Mouse (Mus musculus): ENCODE data around the gene Gm19668.
"Not testable (repeated sequence)": the region's sequence is repeated elsewhere in the genome, so short reads cannot be mapped to it uniquely, and the experiment has no call there.

Gm19668 gene

DNA sequence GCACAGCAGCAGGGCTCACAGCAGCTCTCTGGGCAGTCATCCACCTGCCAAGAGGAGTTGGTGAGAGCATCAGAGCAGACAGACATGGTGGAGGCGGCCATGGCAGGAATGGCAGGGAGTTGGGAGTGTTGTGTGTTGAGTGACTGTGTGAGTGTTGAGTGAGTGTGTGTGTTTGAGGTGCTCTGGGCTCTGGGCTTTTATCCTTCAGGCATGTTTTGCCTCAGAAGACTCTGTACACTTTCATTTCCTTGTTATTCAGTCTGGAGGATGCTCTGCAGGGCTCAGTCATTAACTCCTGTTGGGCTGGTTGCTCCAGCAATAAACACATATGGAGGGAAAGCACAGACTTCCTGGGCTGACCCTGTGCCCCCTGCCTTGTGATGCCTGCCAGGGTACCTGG is 27.7 kb downstream of the Gm19668 start, which contains the start of gene Gm3238:
Gm3238 (minus strand) TSS at position 101 of the 400 bp plus-strand sequence.
- not testable (repeated sequence) for DNase-seq (ENCODE audit: low read depth, low spot score)

DNA sequence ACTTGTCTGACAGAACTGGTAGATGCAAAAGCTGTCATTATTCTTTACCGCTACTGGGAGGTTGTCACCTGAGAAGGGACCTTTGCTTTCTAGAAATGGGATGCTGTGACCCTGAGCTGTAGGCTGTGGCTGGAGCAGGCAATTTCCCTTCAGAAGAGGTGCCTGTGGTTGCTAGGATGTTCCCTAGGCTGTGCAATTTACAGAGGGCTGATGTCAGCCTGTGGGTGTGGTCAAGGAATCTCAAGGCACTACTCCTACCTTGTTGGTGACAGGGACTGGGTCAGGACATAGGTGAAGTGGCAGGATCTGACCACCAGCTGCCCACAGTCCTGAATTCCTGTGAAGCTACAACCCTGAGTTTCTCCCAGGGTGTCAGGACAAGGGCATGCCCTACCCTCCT is 29.2 kb downstream of the Gm19668 start:
- DNase-seq (ENCODE audit: low read depth, low spot score) = no peak

DNA sequence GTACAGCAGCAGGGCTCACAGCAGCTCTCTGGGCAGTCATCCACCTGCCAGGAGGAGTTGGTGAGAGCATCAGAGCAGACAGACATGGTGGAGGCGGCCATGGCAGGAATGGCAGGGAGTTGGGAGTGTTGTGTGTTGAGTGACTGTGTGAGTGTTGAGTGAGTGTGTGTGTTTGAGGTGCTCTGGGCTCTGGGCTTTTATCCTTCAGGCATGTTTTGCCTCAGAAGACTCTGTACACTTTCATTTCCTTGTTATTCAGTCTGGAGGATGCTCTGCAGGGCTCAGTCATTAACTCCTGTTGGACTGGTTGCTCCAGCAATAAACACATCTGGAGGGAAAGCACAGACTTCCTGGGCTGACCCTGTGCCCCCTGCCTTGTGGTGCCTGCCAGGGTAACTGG is 39.4 kb downstream of the Gm19668 start, which contains the start of gene Gm3233:
Gm3233 (minus strand) TSS at position 101 of the 400 bp plus-strand sequence.
- not testable (repeated sequence) for DNase-seq (ENCODE audit: low read depth, low spot score)

DNA sequence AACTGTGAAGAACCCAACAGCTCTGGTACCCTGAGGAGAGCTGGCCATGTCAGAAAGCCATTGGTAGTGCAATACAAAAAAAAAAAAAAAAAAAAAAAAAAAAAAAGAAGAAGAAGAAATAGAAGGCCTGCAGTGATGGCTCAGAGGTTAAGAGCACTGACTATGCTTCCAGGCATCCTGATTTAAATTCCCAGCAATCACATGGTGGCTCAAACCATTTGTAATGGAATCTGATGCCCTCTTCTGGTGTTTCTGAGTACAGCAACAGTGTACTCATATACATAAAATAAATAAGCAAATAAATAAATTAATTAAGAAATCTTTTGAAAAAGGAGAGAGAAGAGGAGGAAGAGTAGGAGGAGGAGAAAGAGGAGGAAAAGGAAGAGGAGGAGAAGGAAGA is 45.5 kb downstream of the Gm19668 start:
- DNase-seq (ENCODE audit: low read depth, low spot score) = no peak

DNA sequence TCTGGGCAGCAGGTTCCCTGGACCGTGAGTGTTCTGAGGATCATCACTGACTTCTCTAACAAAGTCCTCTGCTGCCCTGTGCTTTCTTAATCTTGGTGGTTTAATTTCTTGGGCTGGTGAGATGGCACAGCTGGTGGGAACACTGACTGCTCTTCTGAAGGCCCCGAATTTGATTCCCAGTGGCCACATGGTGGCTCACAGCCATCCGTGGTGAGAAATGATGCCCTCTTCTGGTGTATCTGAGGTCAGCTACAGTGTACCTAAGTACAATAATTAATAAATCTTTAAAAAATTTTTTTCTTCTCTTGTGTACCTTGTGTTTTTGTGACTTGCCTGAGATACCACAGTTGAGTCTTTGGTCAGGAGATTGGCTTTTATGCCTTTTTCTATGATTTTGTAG is 46.6 kb downstream of the Gm19668 start:
- not testable (repeated sequence) for DNase-seq (ENCODE audit: low read depth, low spot score)

DNA sequence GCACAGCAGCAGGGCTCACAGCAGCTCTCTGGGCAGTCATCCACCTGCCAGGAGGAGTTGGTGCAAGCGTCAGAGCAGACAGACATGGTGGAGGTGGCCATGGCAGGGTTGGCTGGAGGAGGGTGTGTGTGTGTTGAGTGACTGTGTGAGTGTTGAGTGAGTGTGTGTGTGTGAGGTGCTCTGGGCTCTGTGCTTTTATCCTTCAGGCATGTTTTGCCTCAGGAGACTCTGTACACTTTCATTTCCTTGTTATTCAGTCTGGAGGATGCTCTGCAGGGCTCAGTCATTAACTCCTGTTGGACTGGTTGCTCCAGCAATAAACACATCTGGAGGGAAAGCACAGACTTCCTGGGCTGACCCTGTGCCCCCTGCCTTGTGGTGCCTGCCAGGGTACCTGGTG is 47.7 kb downstream of the Gm19668 start, which contains the start of gene Gm9736:
Gm9736 (minus strand) TSS at position 101 of the 400 bp plus-strand sequence.
- DNase-seq (ENCODE audit: low read depth, low spot score) = not testable (repeated sequence)

DNA sequence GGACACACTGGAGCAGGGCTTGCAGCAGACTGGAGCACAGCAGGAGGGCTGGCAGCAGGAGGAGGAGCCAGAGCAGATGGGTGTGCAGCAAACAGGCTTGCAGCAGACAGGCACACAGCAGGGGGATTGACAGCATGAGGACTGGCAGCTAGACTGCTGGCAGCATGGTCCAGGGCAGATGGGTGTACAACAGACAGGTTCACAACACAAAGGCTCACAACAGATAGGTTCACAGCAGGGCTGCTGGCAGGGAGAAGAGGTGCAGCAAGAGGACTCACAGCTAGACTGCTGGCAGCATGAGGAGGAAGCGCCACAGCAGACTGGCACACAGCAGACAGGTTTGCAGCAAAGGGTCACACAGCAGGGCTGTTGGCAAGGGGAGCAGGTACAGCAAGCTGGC is 48.2 kb downstream of the Gm19668 start:
- not testable (repeated sequence) for DNase-seq (ENCODE audit: low read depth, low spot score)

Data from brain, embryonic 18.5 days (tissue).